Mouse (Mus musculus): ENCODE measurements around the gene Cnot6l. TPM values are rescaled to one million over a fixed set of nuclear protein-coding genes. Genes with fewer than 3 reads are reported as not detected.

Cnot6l gene
- polyA plus RNA-seq, 1 experiment from 2014 or later: 29.0 TPM

GRCm38 (mm10) chr5:96176121-96176520, 12.2 kb upstream of the Cnot6l start:
- H3K27ac ChIP-seq: no peak overlapping the region
- H3K4me3 ChIP-seq (ENCODE audit: inconsistent target): no peak overlapping the region
- no peaks in the 10 kb centered on the region for H3K79me2 ChIP-seq (ENCODE audit: inconsistent target)
- H3K36me3 ChIP-seq (ENCODE audit: inconsistent target): no peaks in the 10 kb centered on the region
- WGBS (ENCODE audit: missing documents): 89% methylated on average over 9 of the region's 9 CpGs

- 85% methylated on average over 4 of the region's 4 CpGs for WGBS (ENCODE audit: missing documents)
- no peak overlapping the region for H3K27ac ChIP-seq
- no peak overlapping the region for H3K4me3 ChIP-seq (ENCODE audit: inconsistent target)
Measured at GRCm38 (mm10) chr5:96171765-96172164, 7.8 kb upstream of the Cnot6l start.

GRCm38 (mm10) chr5:96170443-96170842, 6.5 kb upstream of the Cnot6l start:
- Histone ChIP-seq H3K4me3 (ENCODE audit: inconsistent target) (no peak overlapping the region), H3K36me3 (ENCODE audit: inconsistent target) (no peaks in the 10 kb centered on the region), H3K27ac (no peak overlapping the region), H3K79me2 (ENCODE audit: inconsistent target) (no peaks in the 10 kb centered on the region)
- 79% methylated on average over 3 of the region's 3 CpGs for WGBS (ENCODE audit: missing documents)

More at GRCm38 (mm10) chr5:96171765-96172164, 7.8 kb upstream of the Cnot6l start:
- Histone ChIP-seq H3K36me3 (ENCODE audit: inconsistent target) (no peaks in the 10 kb centered on the region), H3K79me2 (ENCODE audit: inconsistent target) (no peaks in the 10 kb centered on the region)

- no peaks in the 10 kb centered on the region for H3K79me2 ChIP-seq (ENCODE audit: inconsistent target)
- 96% methylated on average over 2 of the region's 2 CpGs for WGBS (ENCODE audit: missing documents)
- H3K4me3 ChIP-seq (ENCODE audit: inconsistent target): no peak overlapping the region
- H3K36me3 ChIP-seq (ENCODE audit: inconsistent target): no peaks in the 10 kb centered on the region
- H3K27ac ChIP-seq: no peak overlapping the region
Measured at GRCm38 (mm10) chr5:96166761-96167160, 2.8 kb upstream of the Cnot6l start.

- 0% methylated on average over 1 of the region's 1 CpGs for WGBS (ENCODE audit: missing documents)
- H3K36me3 ChIP-seq (ENCODE audit: inconsistent target): no peaks in the 10 kb centered on the region
- H3K4me3 ChIP-seq (ENCODE audit: inconsistent target): peak overlapping the region; percentile 62
- peaks cover 27% of the 10 kb centered on the region for H3K79me2 ChIP-seq (ENCODE audit: inconsistent target)
- H3K27ac ChIP-seq: peak overlapping the region; percentile 83
Measured at GRCm38 (mm10) chr5:96163396-96164020, 463 bp downstream of the Cnot6l start.

GRCm38 (mm10) chr5:96162399-96163331, 1.3 kb downstream of the Cnot6l start:
- Histone ChIP-seq H3K4me3 (ENCODE audit: inconsistent target) (peak overlapping the region; percentile 62), H3K27ac (peak overlapping the region; percentile 83), H3K36me3 (ENCODE audit: inconsistent target) (no peaks in the 10 kb centered on the region), H3K79me2 (ENCODE audit: inconsistent target) (peaks cover 36% of the 10 kb centered on the region)
- under 1% methylated on average over 54 of the region's 56 CpGs for WGBS (ENCODE audit: missing documents)

GRCm38 (mm10) chr5:96161578-96162398, 2.2 kb downstream of the Cnot6l start:
- H3K79me2 ChIP-seq (ENCODE audit: inconsistent target): peaks cover 45% of the 10 kb centered on the region
- peak overlapping the region; percentile 56 for H3K27ac ChIP-seq
- peak overlapping the region; percentile 62 for H3K4me3 ChIP-seq (ENCODE audit: inconsistent target)
- 1% methylated on average over 85 of the region's 114 CpGs for WGBS (ENCODE audit: missing documents)
- no peaks in the 10 kb centered on the region for H3K36me3 ChIP-seq (ENCODE audit: inconsistent target)

GRCm38 (mm10) chr5:96161263-96161577, 2.8 kb downstream of the Cnot6l start:
- WGBS (ENCODE audit: missing documents): under 1% methylated on average over 33 of the region's 45 CpGs
- Histone ChIP-seq H3K4me3 (ENCODE audit: inconsistent target) (peak overlapping the region; percentile 50), H3K27ac (peak overlapping the region; percentile 56), H3K36me3 (ENCODE audit: inconsistent target) (no peaks in the 10 kb centered on the region), H3K79me2 (ENCODE audit: inconsistent target) (peaks cover 50% of the 10 kb centered on the region)

- Histone ChIP-seq H3K79me2 (ENCODE audit: inconsistent target) (peaks cover 56% of the 10 kb centered on the region), H3K36me3 (ENCODE audit: inconsistent target) (no peaks in the 10 kb centered on the region), H3K4me3 (ENCODE audit: inconsistent target) (peak overlapping the region; percentile 70), H3K27ac (peak overlapping the region; percentile 82)
- WGBS (ENCODE audit: missing documents): under 1% methylated on average over 49 of the region's 50 CpGs
Measured at GRCm38 (mm10) chr5:96160467-96161262, 3.3 kb downstream of the Cnot6l start.

GRCm38 (mm10) chr5:96142351-96142750, 21.6 kb downstream of the Cnot6l start:
- H3K36me3 ChIP-seq (ENCODE audit: inconsistent target): no peaks in the 10 kb centered on the region
- H3K4me3 ChIP-seq (ENCODE audit: inconsistent target): no peak overlapping the region
- 100% methylated on average over 2 of the region's 2 CpGs for WGBS (ENCODE audit: missing documents)
- H3K27ac ChIP-seq: no peak overlapping the region
- peaks cover 100% of the 10 kb centered on the region for H3K79me2 ChIP-seq (ENCODE audit: inconsistent target)

- Histone ChIP-seq H3K36me3 (ENCODE audit: inconsistent target) (peaks cover 7% of the 10 kb centered on the region), H3K79me2 (ENCODE audit: inconsistent target) (peaks cover 52% of the 10 kb centered on the region), H3K4me3 (ENCODE audit: inconsistent target) (no peak overlapping the region), H3K27ac (no peak overlapping the region)
- WGBS (ENCODE audit: missing documents): 71% methylated on average over 2 of the region's 2 CpGs
Measured at GRCm38 (mm10) chr5:96130683-96131082, 33.3 kb downstream of the Cnot6l start.

- Histone ChIP-seq H3K4me3 (ENCODE audit: inconsistent target) (no peak overlapping the region), H3K27ac (no peak overlapping the region), H3K36me3 (ENCODE audit: inconsistent target) (no peaks in the 10 kb centered on the region; the same call in none of the 2 replicates), H3K79me2 (ENCODE audit: inconsistent target) (peaks cover 14% of the 10 kb centered on the region; the same call in 1 of the 2 replicates)
- WGBS (ENCODE audit: missing documents): 100% methylated on average over 1 of the region's 1 CpGs
Measured at GRCm38 (mm10) chr5:96126856-96127255, 37.1 kb downstream of the Cnot6l start.

- no peaks in the 10 kb centered on the region for H3K36me3 ChIP-seq (ENCODE audit: inconsistent target)
- no peaks in the 10 kb centered on the region for H3K79me2 ChIP-seq (ENCODE audit: inconsistent target)
- H3K27ac ChIP-seq: no peak overlapping the region
- WGBS (ENCODE audit: missing documents): 100% methylated on average over 2 of the region's 3 CpGs
- no peak overlapping the region for H3K4me3 ChIP-seq (ENCODE audit: inconsistent target)
Measured at GRCm38 (mm10) chr5:96114943-96115342, 49.0 kb downstream of the Cnot6l start.

- WGBS (ENCODE audit: missing documents): 100% methylated on average over 1 of the region's 1 CpGs
- Histone ChIP-seq H3K4me3 (ENCODE audit: inconsistent target) (no peak overlapping the region), H3K36me3 (ENCODE audit: inconsistent target) (peaks cover 4% of the 10 kb centered on the region; the same call in 1 of the 2 replicates), H3K79me2 (ENCODE audit: inconsistent target) (no peaks in the 10 kb centered on the region), H3K27ac (no peak overlapping the region)
Measured at GRCm38 (mm10) chr5:96104644-96105043, 59.3 kb downstream of the Cnot6l start.
